Mouse (Mus musculus) hematopoietic stem cell, adult 5-6 weeks (primary cell): Measurements from ENCODE around the gene Utp6. TPM values are rescaled to one million over a fixed set of nuclear protein-coding genes. Genes with fewer than 3 reads are reported as not detected.
"Not testable (repeated sequence)": the region's sequence is repeated elsewhere in the genome, so short reads cannot be mapped to it uniquely, and the experiment has no call there.

Experiments
- ATAC-seq, 2 experiments: fragments of 125-278 bp in 1 of 2; replicated peaks in 1 of 2; 2 replicates each; pipeline ENCODE4 v1.8.0; 2016 to 2017; ENCODE audit warnings: inconsistent platforms in 2 of 2, mild to moderate bottlenecking in 2 of 2, moderate number of reproducible peaks in 2 of 2, low read depth in 1 of 2, moderate TSS enrichment in 1 of 2; ENCODE audit not compliant: low FRiP score in 2 of 2, poor library complexity in 2 of 2, severe bottlenecking in 2 of 2, insufficient read depth in 1 of 2, low TSS enrichment in 1 of 2
- total RNA-seq: library from RNA; stranded (forward); fragments of 172-1452, 232-1000 nt; gene quantifications from 2 replicates; pipeline ENCODE4 v1.2.3, GENCODE M21; 2017

The Utp6 gene
- 96.2 and 141 TPM in 2 replicates for total RNA-seq

- peak; percentile 94 to 96 for ATAC-seq
These were observed at the start of gene Utp6 for GRCm38 (mm10) chr11:79962125-79962876. TSS of gene Utp6 (minus strand) at chr11:79962390.

GRCm38 (mm10) chr11:79994271-79994988 is 32.2 kb upstream of the Utp6 start:
- ATAC-seq, result no peak

GRCm38 (mm10) chr11:79993356-79994270 is 31.4 kb upstream of the Utp6 start:
- no peak for ATAC-seq

GRCm38 (mm10) chr11:79992592-79993355 is 30.6 kb upstream of the Utp6 start, which contains the start of gene Suz12:
TSS of gene Suz12 (plus strand) at chr11:79993106.
- ATAC-seq, result peak; percentile 82 to 94

GRCm38 (mm10) chr11:79992035-79992591 is 29.9 kb upstream of the Utp6 start:
- ATAC-seq, result peak in 1 of 2 experiments; percentile 39; a peak in 3 of 4 replicates

GRCm38 (mm10) chr11:79991600-79991999 is 29.4 kb upstream of the Utp6 start:
- ATAC-seq, result no peak

GRCm38 (mm10) chr11:79990120-79990519 is 27.9 kb upstream of the Utp6 start:
- no peak for ATAC-seq

- no peak for ATAC-seq
These were observed 25.7 kb upstream of the Utp6 start for GRCm38 (mm10) chr11:79987896-79988295.

GRCm38 (mm10) chr11:79986886-79987285 is 24.7 kb upstream of the Utp6 start:
- no peak for ATAC-seq

- ATAC-seq, result not testable (repeated sequence)
These were observed 15.6 kb upstream of the Utp6 start for GRCm38 (mm10) chr11:79977747-79978146.

GRCm38 (mm10) chr11:79977061-79977460 is 14.9 kb upstream of the Utp6 start:
- not testable (repeated sequence) for ATAC-seq

GRCm38 (mm10) chr11:79976645-79977044 is 14.5 kb upstream of the Utp6 start:
- not testable (repeated sequence) for ATAC-seq

GRCm38 (mm10) chr11:79976222-79976621 is 14.0 kb upstream of the Utp6 start:
- ATAC-seq, result no peak

- ATAC-seq, result no peak
These were observed 13.2 kb upstream of the Utp6 start for GRCm38 (mm10) chr11:79975377-79975776.

GRCm38 (mm10) chr11:79973626-79974476 is 11.7 kb upstream of the Utp6 start:
- ATAC-seq, result peak; percentile 4 to 39; a peak in 3 of 4 replicates

GRCm38 (mm10) chr11:79973133-79973532 is 10.9 kb upstream of the Utp6 start:
- ATAC-seq, result no peak
